Mouse (Mus musculus) urinary bladder, postnatal 36 days (tissue): Measurements from ENCODE around the gene Mipep.
A peak's percentile ranks its signal among the peaks of the same experiment; 100 is the strongest.

Experiments used
- DNase-seq, 2 experiments: peaks; one replicate each; pipeline ENCODE4 v3.0.0; 2022; ENCODE audit warnings: low spot score in 2 of 2, mixed read lengths in 1 of 2

The Mipep gene

GRCm38 (mm10) chr14:60799762-60800728 lies 15.7 kb downstream of the Mipep start:
- DNase-seq, result peak in 1 of 2 experiments; percentile 1

GRCm38 (mm10) chr14:60802026-60802425 lies 17.7 kb downstream of the Mipep start:
- no peak for DNase-seq

- no peak for DNase-seq
Measured at GRCm38 (mm10) chr14:60804978-60805377, 20.6 kb downstream of the Mipep start.

- DNase-seq, result no peak
Measured at GRCm38 (mm10) chr14:60805871-60806270, 21.5 kb downstream of the Mipep start.

- DNase-seq, result no peak
Measured at GRCm38 (mm10) chr14:60806891-60807344, 22.5 kb downstream of the Mipep start.

- DNase-seq, result no peak
Measured at GRCm38 (mm10) chr14:60809881-60810280, 25.5 kb downstream of the Mipep start.

- no peak for DNase-seq
Measured at GRCm38 (mm10) chr14:60811547-60811946, 27.2 kb downstream of the Mipep start.

GRCm38 (mm10) chr14:60815098-60815497 lies 30.7 kb downstream of the Mipep start:
- no peak for DNase-seq

- no peak for DNase-seq
Measured at GRCm38 (mm10) chr14:60818045-60818444, 33.7 kb downstream of the Mipep start.

GRCm38 (mm10) chr14:60830096-60830495 lies 45.7 kb downstream of the Mipep start:
- DNase-seq, result no peak

- no peak for DNase-seq
Measured at GRCm38 (mm10) chr14:60836709-60837108, 52.3 kb downstream of the Mipep start.

GRCm38 (mm10) chr14:60839654-60840053 lies 55.3 kb downstream of the Mipep start:
- DNase-seq, result no peak

- DNase-seq, result no peak
Measured at GRCm38 (mm10) chr14:60841977-60842659, 57.7 kb downstream of the Mipep start.

- DNase-seq, result no peak
Measured at GRCm38 (mm10) chr14:60843596-60843995, 59.2 kb downstream of the Mipep start.

- no peak for DNase-seq
Measured at GRCm38 (mm10) chr14:60845261-60846045, 61.1 kb downstream of the Mipep start.

- no peak for DNase-seq
Measured at GRCm38 (mm10) chr14:60846174-60846573, 61.8 kb downstream of the Mipep start.

- DNase-seq, result no peak
Measured at GRCm38 (mm10) chr14:60848194-60848593, 63.8 kb downstream of the Mipep start.

- no peak for DNase-seq
Measured at GRCm38 (mm10) chr14:60850101-60850500, 65.7 kb downstream of the Mipep start.

- no peak for DNase-seq
Measured at GRCm38 (mm10) chr14:60851632-60852031, 67.3 kb downstream of the Mipep start.

GRCm38 (mm10) chr14:60856199-60856912 lies 72.0 kb downstream of the Mipep start:
- DNase-seq, result no peak

GRCm38 (mm10) chr14:60856913-60857300 lies 72.5 kb downstream of the Mipep start:
- DNase-seq, result no peak
